Mouse (Mus musculus): ENCODE measurements around the gene Usp4. TPM values are rescaled to one million over a fixed set of nuclear protein-coding genes. Genes with fewer than 3 reads are reported as not detected.
A peak's percentile ranks its signal among the peaks of the same experiment; 100 is the strongest.

Gene Usp4
- polyA plus RNA-seq, 1 experiment from 2014 or later = 145 TPM

DNA sequence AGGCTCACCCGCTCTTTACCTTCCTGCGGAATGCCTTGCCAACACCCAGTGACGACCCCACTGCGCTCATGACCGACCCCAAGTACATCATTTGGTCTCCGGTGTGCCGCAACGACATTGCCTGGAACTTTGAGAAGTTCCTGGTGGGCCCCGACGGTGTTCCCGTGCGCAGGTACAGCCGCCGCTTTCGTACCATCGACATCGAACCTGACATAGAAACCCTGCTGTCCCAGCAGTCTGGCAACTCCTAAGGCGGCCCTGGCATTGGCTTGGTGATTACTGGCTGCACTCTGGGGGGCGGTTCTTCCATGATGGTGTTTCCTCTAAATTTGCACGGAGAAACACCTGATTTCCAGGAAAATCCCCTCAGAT, 7.8 kb upstream of the Usp4 start:
- H3K9ac ChIP-seq (ENCODE audit: low read length) = peak overlapping the region; percentile 74
- DNase-seq (ENCODE audit: low spot score) (no peak), ATAC-seq (ENCODE audit: insufficient read depth, low FRiP score, low TSS enrichment) (no peak)
- H3K27ac ChIP-seq (ENCODE audit: low read depth, low read length) = no peak overlapping the region
- H3K4me3 ChIP-seq (ENCODE audit: low read depth, low read length) = peak overlapping the region; percentile 63
- H3K9me3 ChIP-seq (ENCODE audit: control insufficient read depth, low read length) = no peaks in the 10 kb centered on the region
- H3K36me3 ChIP-seq (ENCODE audit: control insufficient read depth, insufficient read depth, low read length) = peaks cover 2% of the 10 kb centered on the region
- peak overlapping the region; percentile 70 for H3K4me2 ChIP-seq (ENCODE audit: low read depth)
- no peaks in the 10 kb centered on the region for H3K27me3 ChIP-seq (ENCODE audit: control insufficient read depth, insufficient read depth, low read length)
- 12% methylated on average over 20 of the region's 20 CpGs for WGBS
- peaks cover 9% of the 10 kb centered on the region for H3K4me1 ChIP-seq (ENCODE audit: control insufficient read depth, insufficient read depth, low read length)

DNA sequence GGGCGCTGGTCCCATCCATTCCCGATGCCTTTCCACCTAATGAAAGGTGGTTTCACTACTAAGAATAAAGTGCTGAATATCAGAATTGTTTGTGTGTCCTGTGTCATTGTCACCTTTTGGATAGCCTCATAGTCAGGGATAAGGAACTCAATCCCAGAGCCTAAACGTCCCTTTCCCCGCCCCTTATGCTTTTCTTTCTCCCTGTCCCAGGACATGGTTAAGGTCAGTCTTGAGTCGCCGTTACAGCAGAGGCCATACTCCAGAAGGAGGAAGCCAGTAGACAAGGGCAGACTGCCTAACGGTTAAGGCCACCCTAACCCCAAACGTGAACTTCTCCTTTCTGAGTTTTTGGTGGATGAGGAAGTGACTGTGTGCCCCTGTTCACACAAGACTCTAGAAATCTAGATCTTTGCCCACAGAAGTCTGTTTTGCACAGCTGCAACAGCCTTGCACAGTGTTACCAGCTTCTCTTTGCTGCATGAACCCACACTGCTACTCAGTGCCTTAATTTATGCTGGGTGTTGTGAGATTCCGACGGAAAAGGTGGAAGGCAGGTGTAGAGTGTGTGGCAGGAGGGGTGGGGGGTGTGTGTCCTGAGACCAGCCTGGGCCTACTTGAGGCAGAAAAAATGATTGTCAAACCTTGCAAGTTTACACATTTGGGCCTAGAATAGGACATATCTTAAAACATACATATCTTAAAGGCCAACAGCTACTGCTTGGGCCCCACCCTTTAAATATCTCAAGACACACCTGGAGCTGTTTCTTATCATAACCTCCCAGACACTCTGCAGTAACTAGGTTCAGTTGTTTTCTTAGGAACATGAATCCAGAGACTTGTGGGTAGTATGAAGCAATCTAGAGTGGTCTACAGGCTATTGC, 7.2 kb upstream of the Usp4 start:
- no peaks in the 10 kb centered on the region for H3K27me3 ChIP-seq (ENCODE audit: control insufficient read depth, insufficient read depth, low read length)
- peaks cover 9% of the 10 kb centered on the region for H3K4me1 ChIP-seq (ENCODE audit: control insufficient read depth, insufficient read depth, low read length)
- DNase-seq (ENCODE audit: low spot score) (no peak), ATAC-seq (ENCODE audit: insufficient read depth, low FRiP score, low TSS enrichment) (no peak)
- no peaks in the 10 kb centered on the region for H3K9me3 ChIP-seq (ENCODE audit: control insufficient read depth, low read length)
- H3K36me3 ChIP-seq (ENCODE audit: control insufficient read depth, insufficient read depth, low read length) = no peaks in the 10 kb centered on the region; the same call in 1 of the 2 replicates
- no peak overlapping the region for H3K27ac ChIP-seq (ENCODE audit: low read depth, low read length)
- peak overlapping the region; percentile 63 for H3K4me3 ChIP-seq (ENCODE audit: low read depth, low read length)
- peak overlapping the region; percentile 70 for H3K4me2 ChIP-seq (ENCODE audit: low read depth)
- no peak overlapping the region for H3K9ac ChIP-seq (ENCODE audit: low read length)
- 71% methylated on average over 10 of the region's 10 CpGs for WGBS

DNA sequence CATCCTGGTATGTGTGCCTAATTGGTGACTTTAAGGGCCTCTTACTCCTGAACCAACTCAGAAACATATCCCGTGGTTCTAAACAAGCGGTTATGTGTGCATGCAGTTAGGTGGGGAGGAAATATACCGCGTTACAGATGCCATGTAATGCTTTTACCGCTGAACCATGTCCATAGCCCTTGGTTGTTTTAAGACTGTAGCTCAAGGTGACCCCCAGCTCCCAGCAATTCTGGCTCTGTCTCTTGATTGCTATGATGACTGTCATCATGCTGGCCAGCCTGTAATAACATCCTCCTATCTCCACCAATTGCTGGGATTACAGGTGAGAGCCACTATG, 6.5 kb upstream of the Usp4 start:
- Histone ChIP-seq H3K4me1 (ENCODE audit: control insufficient read depth, insufficient read depth, low read length) (peaks cover 9% of the 10 kb centered on the region), H3K27ac (ENCODE audit: low read depth, low read length) (no peak overlapping the region), H3K4me2 (ENCODE audit: low read depth) (no peak overlapping the region)

DNA sequence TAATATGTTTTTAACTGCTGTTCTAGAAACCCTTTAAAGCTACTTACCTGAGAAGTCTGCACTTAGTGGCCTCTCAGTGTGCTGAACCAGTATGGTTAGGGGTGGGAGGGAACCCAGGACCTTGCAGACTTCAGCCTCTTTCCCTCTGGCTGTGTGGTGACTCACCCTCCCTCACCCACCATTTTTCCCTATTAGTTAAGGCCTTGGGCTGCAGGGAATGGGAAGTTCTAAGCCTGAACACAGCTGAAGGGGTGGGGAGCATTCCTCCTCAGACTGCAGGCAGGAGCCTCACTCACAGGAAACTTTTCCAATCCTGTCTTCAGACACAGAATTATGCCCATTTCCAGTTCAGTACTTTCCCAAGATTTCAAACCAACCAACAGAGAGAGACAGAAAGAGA, 5.9 kb upstream of the Usp4 start:
- H3K4me2 ChIP-seq (ENCODE audit: low read depth) = no peak overlapping the region
- no peak overlapping the region for H3K27ac ChIP-seq (ENCODE audit: low read depth, low read length)
- H3K9ac ChIP-seq (ENCODE audit: low read length) = no peak overlapping the region

More for the DNA sequence above, 6.5 kb upstream of the Usp4 start:
- H3K4me3 ChIP-seq (ENCODE audit: low read depth, low read length) = no peak overlapping the region
- no peaks in the 10 kb centered on the region for H3K27me3 ChIP-seq (ENCODE audit: control insufficient read depth, insufficient read depth, low read length)
- no peak for ATAC-seq (ENCODE audit: insufficient read depth, low FRiP score, low TSS enrichment)
- 85% methylated on average over 5 of the region's 5 CpGs for WGBS
- H3K9me3 ChIP-seq (ENCODE audit: control insufficient read depth, low read length) = no peaks in the 10 kb centered on the region
- H3K9ac ChIP-seq (ENCODE audit: low read length) = no peak overlapping the region
- DNase-seq (ENCODE audit: low spot score) = no peak
- no peaks in the 10 kb centered on the region for H3K36me3 ChIP-seq (ENCODE audit: control insufficient read depth, insufficient read depth, low read length)

DNA sequence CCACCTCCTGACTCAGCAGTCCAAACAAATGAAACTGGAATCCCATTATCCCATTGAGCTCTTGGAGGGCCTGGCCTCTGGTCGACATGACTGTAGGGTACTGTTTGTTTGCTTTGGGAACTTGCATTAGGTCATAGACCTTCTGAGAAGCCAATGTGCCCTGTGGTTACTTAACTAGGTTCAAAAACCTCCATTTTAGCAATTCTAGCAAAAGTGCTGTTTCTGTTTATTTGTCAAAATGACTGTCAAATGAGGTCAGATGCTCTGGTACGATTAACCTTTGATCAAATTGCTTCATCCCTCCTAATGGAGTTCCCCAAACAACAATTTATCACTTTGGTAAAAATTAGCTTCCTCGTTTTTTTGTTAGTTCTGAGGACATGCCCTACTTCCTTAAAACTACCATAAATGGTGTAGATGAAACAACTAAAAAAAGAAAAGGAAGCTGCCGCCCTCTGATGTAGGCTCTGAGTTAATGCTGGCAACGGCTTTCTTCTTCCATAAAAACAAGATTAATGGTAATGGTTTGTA, 5.3 kb upstream of the Usp4 start:
- 55% methylated on average over 5 of the region's 5 CpGs for WGBS
- H3K27me3 ChIP-seq (ENCODE audit: control insufficient read depth, insufficient read depth, low read length) = no peaks in the 10 kb centered on the region
- no peak overlapping the region for H3K4me2 ChIP-seq (ENCODE audit: low read depth)
- H3K4me3 ChIP-seq (ENCODE audit: low read depth, low read length) = no peak overlapping the region
- no peak overlapping the region for H3K9ac ChIP-seq (ENCODE audit: low read length)
- no peak for DNase-seq (ENCODE audit: low spot score)
- no peaks in the 10 kb centered on the region for H3K9me3 ChIP-seq (ENCODE audit: control insufficient read depth, low read length)
- no peak for ATAC-seq (ENCODE audit: insufficient read depth, low FRiP score, low TSS enrichment)
- H3K4me1 ChIP-seq (ENCODE audit: control insufficient read depth, insufficient read depth, low read length) = peaks cover 9% of the 10 kb centered on the region
- H3K36me3 ChIP-seq (ENCODE audit: control insufficient read depth, insufficient read depth, low read length) = no peaks in the 10 kb centered on the region
- no peak overlapping the region for H3K27ac ChIP-seq (ENCODE audit: low read depth, low read length)

More for the DNA sequence above, 5.9 kb upstream of the Usp4 start:
- Histone ChIP-seq H3K27me3 (ENCODE audit: control insufficient read depth, insufficient read depth, low read length) (no peaks in the 10 kb centered on the region), H3K9me3 (ENCODE audit: control insufficient read depth, low read length) (no peaks in the 10 kb centered on the region), H3K4me1 (ENCODE audit: control insufficient read depth, insufficient read depth, low read length) (peaks cover 9% of the 10 kb centered on the region), H3K4me3 (ENCODE audit: low read depth, low read length) (no peak overlapping the region), H3K36me3 (ENCODE audit: control insufficient read depth, insufficient read depth, low read length) (no peaks in the 10 kb centered on the region)
- DNase-seq (ENCODE audit: low spot score) (no peak), ATAC-seq (ENCODE audit: insufficient read depth, low FRiP score, low TSS enrichment) (no peak)

DNA sequence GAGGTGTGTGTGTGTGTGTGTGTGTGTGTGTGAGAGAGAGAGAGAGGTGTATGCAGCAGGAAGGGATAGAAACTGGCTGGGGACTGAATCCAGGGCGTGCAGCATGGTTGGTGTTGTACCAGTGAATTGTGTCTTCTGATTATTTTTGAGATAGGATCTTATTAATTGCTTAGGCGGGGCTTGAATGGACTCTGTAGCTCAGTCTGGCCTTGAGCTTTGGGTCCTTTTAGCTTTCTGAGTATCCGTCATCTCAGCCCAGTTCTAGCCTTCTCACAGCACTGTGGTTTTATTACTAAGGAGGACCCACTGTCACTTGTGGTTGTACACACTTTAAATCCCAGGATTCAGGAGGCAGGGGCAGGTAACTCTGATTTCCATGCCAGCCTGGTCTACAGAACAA, 4.3 kb upstream of the Usp4 start:
- peaks cover 9% of the 10 kb centered on the region for H3K4me1 ChIP-seq (ENCODE audit: control insufficient read depth, insufficient read depth, low read length)
- no peaks in the 10 kb centered on the region for H3K27me3 ChIP-seq (ENCODE audit: control insufficient read depth, insufficient read depth, low read length)
- WGBS = 83% methylated on average over 3 of the region's 3 CpGs
- H3K4me3 ChIP-seq (ENCODE audit: low read depth, low read length) = no peak overlapping the region
- ATAC-seq (ENCODE audit: insufficient read depth, low FRiP score, low TSS enrichment) (no peak), DNase-seq (ENCODE audit: low spot score) (no peak)
- H3K27ac ChIP-seq (ENCODE audit: low read depth, low read length) = no peak overlapping the region
- H3K4me2 ChIP-seq (ENCODE audit: low read depth) = no peak overlapping the region
- no peak overlapping the region for H3K9ac ChIP-seq (ENCODE audit: low read length)
- H3K36me3 ChIP-seq (ENCODE audit: control insufficient read depth, insufficient read depth, low read length) = no peaks in the 10 kb centered on the region
- H3K9me3 ChIP-seq (ENCODE audit: control insufficient read depth, low read length) = no peaks in the 10 kb centered on the region

DNA sequence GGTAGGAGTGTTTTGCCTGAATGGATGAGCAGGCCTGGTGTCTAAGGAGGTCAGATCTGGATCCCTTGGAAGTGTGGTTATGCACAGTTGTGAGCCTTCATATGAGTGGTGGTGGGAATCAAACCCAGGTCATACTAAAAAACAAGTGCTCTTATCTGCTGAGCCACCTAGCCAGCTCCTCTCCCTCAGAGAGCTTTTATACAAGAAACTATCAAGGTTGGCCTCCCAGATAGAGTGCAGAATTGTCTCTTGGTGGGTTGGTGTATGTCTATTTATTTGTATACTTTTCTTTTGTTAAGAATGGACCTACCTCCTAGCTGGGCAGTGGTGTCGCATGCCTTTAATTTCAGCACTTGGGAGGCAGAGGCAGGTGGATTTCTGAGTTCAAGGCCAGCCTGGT, 3.8 kb upstream of the Usp4 start:
- ATAC-seq (ENCODE audit: insufficient read depth, low FRiP score, low TSS enrichment) = no peak
- peaks cover 11% of the 10 kb centered on the region for H3K4me1 ChIP-seq (ENCODE audit: control insufficient read depth, insufficient read depth, low read length)
- H3K27ac ChIP-seq (ENCODE audit: low read depth, low read length) = no peak overlapping the region
- WGBS = 97% methylated on average over 1 of the region's 1 CpGs
- no peaks in the 10 kb centered on the region for H3K9me3 ChIP-seq (ENCODE audit: control insufficient read depth, low read length)
- H3K36me3 ChIP-seq (ENCODE audit: control insufficient read depth, insufficient read depth, low read length) = no peaks in the 10 kb centered on the region
- no peak for DNase-seq (ENCODE audit: low spot score)
- H3K4me3 ChIP-seq (ENCODE audit: low read depth, low read length) = no peak overlapping the region
- H3K4me2 ChIP-seq (ENCODE audit: low read depth) = no peak overlapping the region
- no peak overlapping the region for H3K9ac ChIP-seq (ENCODE audit: low read length)
- no peaks in the 10 kb centered on the region for H3K27me3 ChIP-seq (ENCODE audit: control insufficient read depth, insufficient read depth, low read length)

DNA sequence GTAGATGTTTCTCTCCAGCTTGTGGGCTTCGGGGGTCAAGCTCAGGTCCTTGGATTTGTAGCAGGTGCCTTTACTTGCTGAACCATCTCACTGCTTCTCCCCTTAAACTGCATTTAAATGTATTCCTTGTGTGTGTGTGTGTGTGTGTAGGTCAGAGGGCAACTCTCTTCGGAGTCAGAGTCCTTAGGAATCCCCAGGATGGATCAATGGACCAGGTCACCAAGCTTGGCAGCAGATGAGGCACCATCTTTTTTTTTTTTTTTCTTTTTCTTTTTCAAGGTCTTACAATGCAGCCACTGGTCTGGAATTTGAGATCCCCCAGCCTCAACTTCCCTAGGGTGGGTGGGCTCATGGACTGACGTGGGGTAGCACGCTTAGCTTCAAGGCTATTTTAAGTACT, 3.2 kb upstream of the Usp4 start:
- Histone ChIP-seq H3K36me3 (ENCODE audit: control insufficient read depth, insufficient read depth, low read length) (no peaks in the 10 kb centered on the region), H3K27ac (ENCODE audit: low read depth, low read length) (no peak overlapping the region), H3K4me2 (ENCODE audit: low read depth) (no peak overlapping the region), H3K4me3 (ENCODE audit: low read depth, low read length) (no peak overlapping the region), H3K4me1 (ENCODE audit: control insufficient read depth, insufficient read depth, low read length) (peaks cover 11% of the 10 kb centered on the region), H3K9me3 (ENCODE audit: control insufficient read depth, low read length) (no peaks in the 10 kb centered on the region), H3K9ac (ENCODE audit: low read length) (no peak overlapping the region), H3K27me3 (ENCODE audit: control insufficient read depth, insufficient read depth, low read length) (no peaks in the 10 kb centered on the region)
- 83% methylated on average over 4 of the region's 4 CpGs for WGBS
- DNase-seq (ENCODE audit: low spot score) (no peak), ATAC-seq (ENCODE audit: insufficient read depth, low FRiP score, low TSS enrichment) (no peak)

DNA sequence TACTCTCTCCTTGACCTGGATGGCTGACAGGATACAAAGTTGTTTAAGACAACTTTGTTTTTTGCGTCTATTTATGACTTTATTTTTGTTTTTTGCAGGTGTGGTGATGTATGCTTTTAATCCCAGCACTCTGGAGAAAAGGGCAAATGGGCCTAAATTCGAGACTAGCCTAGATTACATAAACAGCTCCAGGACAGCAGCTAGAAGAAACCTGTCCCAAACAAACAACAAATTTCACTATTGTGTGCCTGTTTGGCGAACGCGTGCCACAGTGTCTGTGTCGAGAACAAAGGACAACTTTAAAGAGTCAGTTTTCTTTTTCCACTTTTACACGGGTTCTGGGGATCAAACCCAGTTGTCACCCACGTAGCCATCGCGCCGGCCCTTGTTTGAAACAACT, 629 bp upstream of the Usp4 start:
- Histone ChIP-seq H3K4me2 (ENCODE audit: low read depth) (peak overlapping the region; percentile 75), H3K4me3 (ENCODE audit: low read depth, low read length) (peak overlapping the region; percentile 62), H3K27ac (ENCODE audit: low read depth, low read length) (peak overlapping the region; percentile 95), H3K36me3 (ENCODE audit: control insufficient read depth, insufficient read depth, low read length) (peaks cover 12% of the 10 kb centered on the region), H3K9me3 (ENCODE audit: control insufficient read depth, low read length) (no peaks in the 10 kb centered on the region), H3K27me3 (ENCODE audit: control insufficient read depth, insufficient read depth, low read length) (no peaks in the 10 kb centered on the region), H3K4me1 (ENCODE audit: control insufficient read depth, insufficient read depth, low read length) (peaks cover 2% of the 10 kb centered on the region; the same call in 1 of the 2 replicates), H3K9ac (ENCODE audit: low read length) (peak overlapping the region; percentile 87)
- 8% methylated on average over 11 of the region's 11 CpGs for WGBS
- DNase-seq (ENCODE audit: low spot score) (no peak), ATAC-seq (ENCODE audit: insufficient read depth, low FRiP score, low TSS enrichment) (no peak)

Data from neural tube, embryonic 11.5 days (tissue).